Mouse (Mus musculus) hindbrain, embryonic 16.5 days (tissue): Measurements from ENCODE around the gene Dpt. TPM values are rescaled to one million over a fixed set of nuclear protein-coding genes. Genes with fewer than 3 reads are reported as not detected.

ENCODE experiments used
- polyA plus RNA-seq: library from polyadenylated mRNA; unstranded; fragments of >200 nt; fragmentation: Nextera tagmentation; extraction: Ambion mirVana; gene quantifications from 2 replicates; pipeline ENCODE4 v1.2.1, GENCODE M21; 2015

Gene Dpt
- polyA plus RNA-seq, 1 experiment from 2014 or later = 3.1 TPM

Other genes with a start within 250 kb of the Dpt start
- not detected in 2 replicates for gene Xcl1, start 138.9 kb downstream of the Dpt start, polyA plus RNA-seq